Mouse (Mus musculus) yolk sac, embryonic 10.5 days (tissue): ENCODE data around the gene Acly.
A peak's percentile ranks its signal among the peaks of the same experiment; 100 is the strongest.

Experiments
- DNase-seq: peaks from one replicate; pipeline ENCODE4 v3.0.0-alpha.2; 2017; ENCODE audit warnings: low spot score

Gene Acly

GRCm38 (mm10) chr11:100440691-100441522, 86.9 kb downstream of the Acly start:
- peak; percentile 76 for DNase-seq

DNA sequence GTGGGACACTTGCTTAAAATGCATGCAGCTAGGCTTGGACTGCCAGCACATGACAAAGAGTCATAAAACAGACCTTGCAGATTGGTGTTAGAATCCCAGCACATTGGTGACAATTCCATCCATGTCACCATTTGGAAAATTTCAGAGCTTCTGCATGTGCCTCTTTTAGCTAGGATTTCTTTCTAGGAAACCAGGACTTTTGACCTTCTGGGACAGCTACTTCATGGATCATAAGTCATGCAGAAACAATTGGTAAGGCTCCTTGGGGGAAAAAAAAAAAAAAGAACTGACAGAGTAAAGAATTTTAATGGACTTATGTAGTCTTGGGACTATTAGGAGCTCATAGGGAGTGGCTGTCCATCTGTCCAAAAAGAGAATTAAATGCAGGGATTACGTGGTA, 89.9 kb downstream of the Acly start:
- DNase-seq, result no peak

- no peak for DNase-seq
Measured at GRCm38 (mm10) chr11:100435678-100436246, 92.0 kb downstream of the Acly start.

DNA sequence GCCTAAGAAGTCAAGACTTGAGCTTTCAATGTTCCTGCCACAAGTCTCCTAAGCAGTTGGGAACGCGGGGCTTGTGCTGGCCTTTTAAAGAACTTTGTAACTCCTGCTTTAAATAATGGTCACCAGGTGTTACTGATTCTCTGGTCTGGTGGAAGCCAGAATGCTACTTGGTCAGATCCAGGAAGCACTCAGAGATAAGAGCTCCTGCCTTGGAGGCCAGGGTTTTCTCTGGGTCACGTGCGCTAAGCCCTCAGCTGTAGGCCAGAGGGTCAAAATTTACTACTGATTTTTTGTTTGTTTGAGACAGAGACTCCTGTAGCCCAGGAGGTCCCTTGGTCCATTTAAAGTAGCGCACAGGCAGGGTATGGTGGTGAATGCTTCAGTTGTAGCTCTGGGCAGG, 95.8 kb downstream of the Acly start:
- peak; percentile 79 for DNase-seq

- DNase-seq, result no peak
Measured at GRCm38 (mm10) chr11:100430052-100430451, 97.7 kb downstream of the Acly start.

DNA sequence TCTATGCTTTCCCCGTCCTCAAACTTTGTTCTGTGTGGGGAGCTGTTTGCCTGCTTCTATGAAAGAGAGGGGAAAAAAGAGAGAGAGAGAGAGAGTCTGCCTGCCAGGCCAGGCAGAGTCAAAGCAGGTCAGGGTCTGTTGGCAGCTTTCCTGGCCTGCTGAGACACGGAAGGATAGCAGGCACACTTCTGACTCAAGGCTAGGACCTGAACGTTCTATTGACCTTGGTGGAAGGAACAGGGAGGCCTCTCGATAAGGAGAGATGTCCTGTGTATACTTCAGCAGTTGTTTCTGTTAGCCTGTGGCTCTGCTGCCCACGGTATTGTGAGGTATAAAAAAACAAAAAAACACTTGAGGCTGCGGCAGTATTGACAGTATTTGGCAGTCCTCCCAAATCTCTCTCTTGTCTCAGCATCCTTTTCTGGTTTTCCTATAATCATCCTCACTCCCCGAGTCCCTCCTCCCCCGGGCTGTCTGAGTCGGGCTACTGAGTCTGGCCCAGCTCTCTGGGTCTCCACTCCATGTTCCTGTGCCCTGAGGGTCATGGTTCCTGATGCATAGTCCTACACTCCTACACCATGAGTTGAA, 99.1 kb downstream of the Acly start:
- no peak for DNase-seq

GRCm38 (mm10) chr11:100426820-100427219, 101.0 kb downstream of the Acly start:
- DNase-seq, result no peak
